Mouse (Mus musculus) liver, postnatal 0 days (tissue): ENCODE measurements at regions not wholly inside any gene's neighbourhood (a gene's known extent, or its start where the extent isn't known, plus 50 kb on each side); places are given as distances from the start of the nearest gene placed in this dataset.

ENCODE experiments used
- ATAC-seq: fragments of 200-750 bp; cut with Nextera tagmentation; 2 replicates; pipeline ENCODE4 v1.8.0; 2017; ENCODE audit warnings: mild to moderate bottlenecking, moderate library complexity
- DNase-seq: peaks from one replicate; pipeline ENCODE4 v3.0.0-alpha.2; 2016
- H3K27ac ChIP-seq: fragments of 300-500 bp; sonication (generic); 2 replicates; pipeline ENCODE4 v1.5.1; 2014; ENCODE audit warnings: antibody characterized with exemption, moderate library complexity, mild to moderate bottlenecking, low read depth
- H3K27me3 ChIP-seq: fragments of 300-500 bp; sonication (generic); 2 replicates; pipeline ENCODE4 v1.6.1; 2014; ENCODE audit warnings: low read length, control low read depth, mixed read lengths; ENCODE audit not compliant: insufficient read depth
- H3K36me3 ChIP-seq: fragments of 300-500 bp; sonication (generic); replicated peaks from 2 replicates; pipeline ENCODE4 v1.6.1; 2014; ENCODE audit warnings: mild to moderate bottlenecking, control low read depth, low read length, moderate library complexity, mixed read lengths; ENCODE audit not compliant: insufficient read depth
- H3K4me1 ChIP-seq: fragments of 300-500 bp; sonication (generic); 2 replicates; pipeline ENCODE4 v1.6.1; 2014; ENCODE audit warnings: antibody characterized with exemption, mild to moderate bottlenecking, control low read depth; ENCODE audit not compliant: insufficient read depth
- H3K4me2 ChIP-seq: fragments of 300-500 bp; sonication (generic); 2 replicates; pipeline ENCODE4 v1.6.1; 2014; ENCODE audit warnings: low read depth, mild to moderate bottlenecking, low read length, moderate library complexity, mixed read lengths
- H3K4me3 ChIP-seq: fragments of 300-500 bp; sonication (generic); 2 replicates; pipeline ENCODE4 v1.5.1; 2014; ENCODE audit warnings: low read depth, low read length
- H3K9ac ChIP-seq: fragments of 300-500 bp; sonication (generic); replicated peaks from 2 replicates; pipeline ENCODE4 v1.6.1; 2014; ENCODE audit warnings: mild to moderate bottlenecking, moderate library complexity
- H3K9me3 ChIP-seq: fragments of 300-500 bp; sonication (generic); 2 replicates; pipeline ENCODE4 v1.6.1; 2016; ENCODE audit warnings: mild to moderate bottlenecking, control low read depth, low read length, mixed read lengths
- CTCF ChIP-seq: sonication (generic); IDR thresholded peaks from 2 replicates; pipeline ENCODE4 v1.5.1; 2016; ENCODE audit warnings: antibody characterized with exemption, low read depth
- EP300 ChIP-seq: IDR thresholded peaks from 2 replicates; pipeline ENCODE4 v1.6.1; 2016; ENCODE audit warnings: antibody characterized with exemption, low read depth, mild to moderate bottlenecking
- WGBS: fragments of 180-500 bp; shearing (Covaris S2); extraction: QIAGEN DNeasy Blood & Tissue Kit; methylation state at CpG from one replicate; pipeline ENCODE4 v1.1.7; 2014; ENCODE audit not compliant: insufficient replicate concordance; 5-methylcytosine and 5-hydroxymethylcytosine counted together

DNA sequence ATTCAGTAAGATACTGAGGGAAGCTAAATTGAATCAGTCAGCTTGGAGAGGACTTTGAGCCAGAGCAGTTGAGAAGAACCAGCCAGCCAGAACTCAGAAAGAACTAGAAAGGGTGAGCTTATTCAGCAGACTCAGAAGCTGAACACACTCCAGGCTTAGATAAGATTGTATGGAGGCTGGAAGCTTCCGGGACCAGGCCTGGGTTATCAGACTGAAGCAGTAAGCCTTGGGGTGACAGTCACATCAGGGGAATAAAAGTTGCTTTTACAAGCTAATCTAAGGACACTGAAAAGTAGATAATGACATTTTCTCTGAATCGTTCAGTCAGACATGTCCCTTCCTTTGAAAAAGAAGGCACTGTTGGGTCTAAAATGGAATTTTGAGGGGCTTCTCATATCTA lies 240.7 kb downstream of the Pmp22 start:
- peak; percentile 66 for TF ChIP-seq EP300
- TF ChIP-seq CTCF, result no peak
- peak; percentile 61 for ATAC-seq
- no peak overlapping the region for H3K4me2 ChIP-seq

GRCm38 (mm10) chr11:63376311-63376710 lies 247.5 kb downstream of the Pmp22 start:
- ATAC-seq, result no peak
- no peaks in the 10 kb centered on the region for H3K27me3 ChIP-seq
- H3K4me2 ChIP-seq, result no peak overlapping the region
- TF ChIP-seq CTCF (no peak), EP300 (no peak)
- no peak overlapping the region for H3K27ac ChIP-seq
- no peak overlapping the region for H3K4me3 ChIP-seq
- H3K36me3 ChIP-seq, result no peaks in the 10 kb centered on the region
- DNase-seq, result no peak
- 82% methylated on average over 3 of the region's 3 CpGs for WGBS
- H3K4me1 ChIP-seq, result no peaks in the 10 kb centered on the region
- no peak overlapping the region for H3K9ac ChIP-seq
- H3K9me3 ChIP-seq, result no peaks in the 10 kb centered on the region

More for the DNA sequence above, 240.7 kb downstream of the Pmp22 start:
- Histone ChIP-seq H3K4me1 (no peaks in the 10 kb centered on the region), H3K36me3 (no peaks in the 10 kb centered on the region), H3K27ac (no peak overlapping the region), H3K9me3 (no peaks in the 10 kb centered on the region), H3K27me3 (no peaks in the 10 kb centered on the region), H3K4me3 (no peak overlapping the region), H3K9ac (no peak overlapping the region)
- WGBS, result 48% methylated on average over 2 of the region's 2 CpGs
- no peak for DNase-seq

DNA sequence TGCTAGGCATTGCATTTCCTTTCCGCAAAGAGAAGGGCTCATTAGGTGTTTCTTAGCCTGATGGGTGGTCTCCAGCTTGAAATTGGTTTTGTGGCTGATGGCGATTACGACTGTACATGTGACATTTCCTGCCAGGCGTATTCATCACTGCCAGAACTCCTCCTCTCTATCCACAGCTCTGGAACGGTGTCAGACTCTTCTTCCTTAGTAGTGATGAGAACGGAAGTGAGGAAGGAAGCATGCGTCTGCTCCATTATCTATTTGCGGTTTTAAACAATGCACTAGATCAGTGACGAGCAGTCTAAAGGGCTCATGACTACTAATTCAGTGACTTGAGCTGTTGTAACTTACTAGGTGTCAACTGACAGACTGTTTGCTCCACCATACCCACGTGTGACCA lies 248.2 kb downstream of the Pmp22 start:
- Histone ChIP-seq H3K4me3 (no peak overlapping the region), H3K4me1 (no peaks in the 10 kb centered on the region), H3K9ac (no peak overlapping the region), H3K9me3 (no peaks in the 10 kb centered on the region), H3K4me2 (no peak overlapping the region), H3K36me3 (no peaks in the 10 kb centered on the region), H3K27ac (no peak overlapping the region), H3K27me3 (no peaks in the 10 kb centered on the region)
- ATAC-seq (peak; percentile 53), DNase-seq (no peak)
- TF ChIP-seq CTCF (no peak), EP300 (no peak)
- 33% methylated on average over 10 of the region's 10 CpGs for WGBS

DNA sequence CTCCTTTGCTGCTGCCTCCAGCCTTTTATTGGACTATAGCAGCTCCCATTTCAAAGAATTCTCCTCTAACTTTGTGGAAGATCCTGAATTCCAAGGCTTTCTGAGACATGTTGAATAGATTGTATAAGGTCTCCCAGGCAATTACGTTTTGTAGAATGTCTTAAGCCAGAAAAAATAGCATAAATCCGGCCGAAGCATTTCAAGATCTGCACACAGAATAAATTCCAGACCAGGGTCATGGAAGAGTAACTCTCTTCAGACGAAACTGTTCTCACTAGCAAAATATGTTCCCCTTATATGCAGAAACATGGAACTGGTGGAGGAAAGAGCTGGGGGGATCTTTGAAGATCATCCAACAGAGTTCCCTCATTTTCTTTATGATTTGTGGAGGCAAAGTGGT lies 259.5 kb downstream of the Pmp22 start:
- WGBS, result 75% methylated on average over 4 of the region's 4 CpGs
- ATAC-seq, result no peak

DNA sequence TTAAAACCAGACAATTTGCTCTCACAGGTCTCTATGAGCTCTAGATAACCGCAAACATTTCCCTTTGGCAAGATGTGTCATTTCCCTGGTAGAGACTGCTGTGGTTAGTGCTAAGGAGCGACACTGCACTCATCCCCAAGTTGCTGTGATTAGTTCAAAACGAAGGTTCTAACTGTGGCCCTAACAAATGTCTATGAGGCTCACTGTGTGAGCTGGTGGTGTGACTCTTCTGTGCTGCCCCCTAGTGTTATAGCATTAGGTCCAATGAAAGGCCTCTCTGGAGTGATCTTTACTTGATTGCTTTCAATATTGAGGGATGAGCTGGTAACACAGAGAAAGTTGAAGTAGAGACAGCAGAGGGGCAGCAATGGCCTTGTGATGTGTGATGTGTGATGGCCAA lies 262.7 kb downstream of the Pmp22 start:
- Histone ChIP-seq H3K4me3 (no peak overlapping the region), H3K9me3 (no peaks in the 10 kb centered on the region), H3K27ac (no peak overlapping the region), H3K27me3 (no peaks in the 10 kb centered on the region), H3K4me1 (no peaks in the 10 kb centered on the region; the same call in 1 of the 2 replicates), H3K4me2 (no peak overlapping the region), H3K9ac (no peak overlapping the region), H3K36me3 (no peaks in the 10 kb centered on the region)
- TF ChIP-seq CTCF, result peak; percentile 42; the same call in 1 of the 2 replicates
- no peak for TF ChIP-seq EP300
- ATAC-seq, result no peak
- WGBS, result 49% methylated on average over 3 of the region's 3 CpGs
- no peak for DNase-seq

More for the DNA sequence above, 259.5 kb downstream of the Pmp22 start:
- Histone ChIP-seq H3K4me3 (no peak overlapping the region), H3K4me2 (no peak overlapping the region), H3K9ac (no peak overlapping the region), H3K27me3 (no peaks in the 10 kb centered on the region), H3K36me3 (no peaks in the 10 kb centered on the region), H3K4me1 (no peaks in the 10 kb centered on the region), H3K27ac (no peak overlapping the region), H3K9me3 (no peaks in the 10 kb centered on the region)
- TF ChIP-seq EP300 (no peak), CTCF (no peak)
- no peak for DNase-seq

GRCm38 (mm10) chr11:63392378-63392777 lies 263.6 kb downstream of the Pmp22 start:
- TF ChIP-seq EP300, result no peak
- TF ChIP-seq CTCF, result peak; percentile 56
- DNase-seq (peak; percentile 33), ATAC-seq (no peak)
- Histone ChIP-seq H3K27ac (no peak overlapping the region), H3K4me2 (no peak overlapping the region), H3K27me3 (no peaks in the 10 kb centered on the region), H3K9me3 (no peaks in the 10 kb centered on the region), H3K9ac (no peak overlapping the region), H3K4me3 (no peak overlapping the region), H3K4me1 (no peaks in the 10 kb centered on the region; the same call in 1 of the 2 replicates), H3K36me3 (no peaks in the 10 kb centered on the region)
- 61% methylated on average over 3 of the region's 3 CpGs for WGBS

DNA sequence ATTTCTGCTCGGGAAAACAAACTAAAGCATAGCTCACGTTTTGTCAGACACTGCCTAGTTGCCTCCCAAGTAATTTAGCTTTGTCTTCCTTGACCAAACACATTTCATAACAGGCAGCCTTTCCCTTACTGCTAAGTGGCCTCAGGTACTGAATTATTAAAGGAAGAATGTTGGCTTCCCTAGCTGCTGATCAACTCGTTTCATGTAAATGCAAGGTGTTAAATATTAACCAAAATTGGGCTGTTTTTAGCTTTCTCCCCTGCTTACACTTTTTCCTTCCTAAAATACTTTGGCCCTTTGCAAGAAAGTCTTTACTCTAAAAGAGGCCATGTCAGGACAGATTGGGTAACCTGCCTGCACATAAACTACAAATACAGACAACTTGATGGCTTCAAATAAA lies 265.4 kb downstream of the Pmp22 start:
- no peaks in the 10 kb centered on the region for H3K9me3 ChIP-seq
- H3K4me1 ChIP-seq, result no peaks in the 10 kb centered on the region; the same call in 1 of the 2 replicates
- ATAC-seq, result no peak
- no peak for DNase-seq
- H3K27me3 ChIP-seq, result no peaks in the 10 kb centered on the region
- H3K4me2 ChIP-seq, result no peak overlapping the region
- 47% methylated on average over 3 of the region's 3 CpGs for WGBS
- TF ChIP-seq CTCF, result no peak
- TF ChIP-seq EP300, result no peak
- H3K36me3 ChIP-seq, result no peaks in the 10 kb centered on the region
- no peak overlapping the region for H3K27ac ChIP-seq
- no peak overlapping the region for H3K4me3 ChIP-seq
- no peak overlapping the region for H3K9ac ChIP-seq
